Mouse (Mus musculus) cerebral cortex, adult 2 months (tissue): ENCODE measurements around the gene Bsn.

Experiments
- WGBS: fragments of 180-500 bp; shearing (Covaris S2); methylation state at CpG from one replicate; pipeline ENCODE4 v1.1.7; 2018; 5-methylcytosine and 5-hydroxymethylcytosine counted together

Bsn gene

GRCm38 (mm10) chr9:108054331-108055040 lies 135.7 kb downstream of the Bsn start:
- 88% methylated on average over 22 of the region's 22 CpGs for WGBS

- WGBS: 88% methylated on average over 15 of the region's 15 CpGs
Observed at GRCm38 (mm10) chr9:108053665-108054225, 136.4 kb downstream of the Bsn start.

- 55% methylated on average over 20 of the region's 20 CpGs for WGBS
Observed at GRCm38 (mm10) chr9:108052885-108053664, 137.1 kb downstream of the Bsn start, which contains the start of gene Amigo3. Gene Amigo3, plus strand, starts transcription at chr9:108053159.

GRCm38 (mm10) chr9:108052411-108052810 lies 137.8 kb downstream of the Bsn start:
- WGBS: 73% methylated on average over 7 of the region's 7 CpGs

GRCm38 (mm10) chr9:108051931-108052220 lies 138.3 kb downstream of the Bsn start:
- WGBS: 73% methylated on average over 4 of the region's 4 CpGs

GRCm38 (mm10) chr9:108051184-108051930 lies 138.8 kb downstream of the Bsn start:
- WGBS: 85% methylated on average over 15 of the region's 15 CpGs

GRCm38 (mm10) chr9:108049561-108050251 lies 140.5 kb downstream of the Bsn start:
- 38% methylated on average over 15 of the region's 15 CpGs for WGBS

- under 1% methylated on average over 39 of the region's 39 CpGs for WGBS
Observed at GRCm38 (mm10) chr9:108049016-108049455, 141.1 kb downstream of the Bsn start, which contains the start of gene Gmppb. Gene Gmppb, plus strand, starts transcription at chr9:108049242.

GRCm38 (mm10) chr9:108048566-108048955 lies 141.6 kb downstream of the Bsn start:
- WGBS: 1% methylated on average over 19 of the region's 19 CpGs

- 46% methylated on average over 17 of the region's 17 CpGs for WGBS
Observed at GRCm38 (mm10) chr9:108047601-108048565, 142.3 kb downstream of the Bsn start.

GRCm38 (mm10) chr9:108046582-108046981 lies 143.6 kb downstream of the Bsn start:
- 88% methylated on average over 4 of the region's 4 CpGs for WGBS
